Mouse (Mus musculus) bone marrow, adult 2 months (tissue): Measurements from ENCODE around the gene Pdhb. TPM values are rescaled to one million over a fixed set of nuclear protein-coding genes. Genes with fewer than 3 reads are reported as not detected.
A peak's percentile ranks its signal among the peaks of the same experiment; 100 is the strongest.
"Not testable (repeated sequence)": the region's sequence is repeated elsewhere in the genome, so short reads cannot be mapped to it uniquely, and the experiment has no call there.

Experiments
- H3K27ac ChIP-seq: fragments of 200-500 bp; 2 replicates; pipeline ENCODE4 v1.5.1; 2012; ENCODE audit warnings: low read depth, mild to moderate bottlenecking, control low read depth, inconsistent platforms, low read length; ENCODE audit not compliant: control insufficient read depth, poor library complexity, insufficient read depth
- H3K4me1 ChIP-seq: fragments of 200-500 bp; 2 replicates; pipeline ENCODE4 v1.6.1; 2011; ENCODE audit warnings: low read length; ENCODE audit not compliant: control insufficient read depth, insufficient read depth
- H3K4me3 ChIP-seq: fragments of 200-500 bp; replicated peaks from 2 replicates; pipeline ENCODE3; 2011; ENCODE audit warnings: mild to moderate bottlenecking, low read depth, low read length, control low read depth; ENCODE audit not compliant: control insufficient read depth
- CTCF ChIP-seq: fragments of 200-500 bp; IDR thresholded peaks from 2 replicates; pipeline ENCODE4 v1.5.1; 2011; ENCODE audit warnings: low read length, control low read depth; ENCODE audit not compliant: control insufficient read depth, insufficient read depth
- POLR2A ChIP-seq: fragments of 200-500 bp; IDR thresholded peaks from 2 replicates; pipeline ENCODE4 v1.6.1; 2011; ENCODE audit warnings: low read depth, mild to moderate bottlenecking, control low read depth, low read length, borderline replicate concordance; ENCODE audit not compliant: control insufficient read depth
- WGBS: fragments of 180-500 bp; shearing (Covaris S2); methylation state at CpG from one replicate; pipeline ENCODE4 v1.1.7; 2018; 5-methylcytosine and 5-hydroxymethylcytosine counted together
- polyA plus RNA-seq: library from polyadenylated mRNA; stranded (reverse); fragments of >200 nt; gene quantifications from 2 replicates; pipeline ENCODE4 v1.2.4, GENCODE M21; 2011; ENCODE audit warnings: low replicate concordance; ENCODE audit not compliant: missing spikeins, insufficient read depth, insufficient read length

Gene Pdhb
- polyA plus RNA-seq, 1 experiment, result 77.9 TPM

DNA sequence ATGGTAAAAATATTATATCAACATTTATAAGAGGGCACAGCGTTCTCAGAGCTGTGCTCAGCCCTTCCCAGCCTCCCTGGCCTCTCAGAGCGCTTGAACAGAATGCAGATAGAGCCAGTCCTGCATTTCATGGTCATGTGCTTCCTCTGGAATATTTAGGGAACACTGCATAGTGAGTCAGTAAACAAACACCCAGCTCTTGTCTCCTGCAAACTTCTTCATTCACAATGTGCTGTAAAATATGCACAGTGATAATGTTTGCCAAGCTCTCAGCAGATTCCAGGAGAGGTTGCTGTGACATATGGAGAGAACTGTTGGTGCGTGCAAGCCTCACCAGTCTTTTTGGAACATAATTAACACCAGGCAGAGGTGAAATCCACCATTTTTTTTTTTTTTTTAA lies 37.7 kb downstream of the Pdhb start:
- WGBS, result 89% methylated on average over 3 of the region's 3 CpGs
- TF ChIP-seq CTCF, result no peak
- no peak for TF ChIP-seq POLR2A
- Histone ChIP-seq H3K27ac (no peak overlapping the region), H3K4me1 (peaks cover 6% of the 10 kb centered on the region; the same call in 1 of the 2 replicates), H3K4me3 (no peak overlapping the region)

- Histone ChIP-seq H3K4me1 (peaks cover 6% of the 10 kb centered on the region; the same call in 1 of the 2 replicates), H3K27ac (no peak overlapping the region)
- 63% methylated on average over 2 of the region's 2 CpGs for WGBS
These were observed 38.6 kb downstream of the Pdhb start for GRCm38 (mm10) chr14:8134234-8134633.

GRCm38 (mm10) chr14:8132789-8133188 lies 40.0 kb downstream of the Pdhb start:
- H3K4me3 ChIP-seq, result no peak overlapping the region
- 23% methylated on average over 8 of the region's 8 CpGs for WGBS
- TF ChIP-seq POLR2A (no peak), CTCF (no peak)
- peak overlapping the region; percentile 29; the same call in 1 of the 2 replicates for H3K27ac ChIP-seq
- H3K4me1 ChIP-seq, result peaks cover 6% of the 10 kb centered on the region; the same call in 1 of the 2 replicates

More at GRCm38 (mm10) chr14:8134234-8134633, 38.6 kb downstream of the Pdhb start:
- no peak overlapping the region for H3K4me3 ChIP-seq
- TF ChIP-seq CTCF, result no peak
- no peak for TF ChIP-seq POLR2A

DNA sequence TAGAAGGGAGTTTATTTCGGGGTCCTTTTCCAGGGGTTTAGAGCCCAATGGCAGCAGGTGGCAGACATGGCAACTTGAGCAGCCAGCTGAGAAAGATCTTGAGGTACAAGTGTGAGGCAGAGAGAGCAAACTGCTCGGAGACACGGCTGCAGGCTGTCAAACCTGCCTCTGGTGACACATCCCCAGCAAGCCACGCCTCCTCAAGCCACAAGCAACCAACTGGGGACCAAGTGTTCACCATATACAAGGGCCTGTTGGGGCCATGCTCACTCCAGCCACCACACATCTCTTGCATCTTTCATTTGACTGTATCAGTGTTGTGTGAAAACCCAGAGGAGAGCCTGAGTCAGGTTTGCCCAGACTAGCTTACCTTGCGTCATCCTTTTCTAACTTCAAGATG lies 44.9 kb downstream of the Pdhb start:
- TF ChIP-seq POLR2A (no peak), CTCF (no peak)
- no peak overlapping the region for H3K4me3 ChIP-seq
- H3K27ac ChIP-seq, result no peak overlapping the region
- H3K4me1 ChIP-seq, result peaks cover 3% of the 10 kb centered on the region; the same call in 1 of the 2 replicates
- WGBS, result 78% methylated on average over 5 of the region's 5 CpGs

GRCm38 (mm10) chr14:8124046-8124881 lies 48.6 kb downstream of the Pdhb start:
- WGBS, result 83% methylated on average over 7 of the region's 7 CpGs
- Histone ChIP-seq H3K4me1 (no peaks in the 10 kb centered on the region; the same call in 1 of the 2 replicates), H3K27ac (no peak overlapping the region), H3K4me3 (no peak overlapping the region)
- TF ChIP-seq CTCF (no peak), POLR2A (no peak)

GRCm38 (mm10) chr14:8123611-8124010 lies 49.2 kb downstream of the Pdhb start:
- H3K4me3 ChIP-seq, H3K27ac ChIP-seq, H3K4me1 ChIP-seq: not testable (repeated sequence)
- 93% methylated on average over 10 of the region's 10 CpGs for WGBS

GRCm38 (mm10) chr14:8123141-8123540 lies 49.7 kb downstream of the Pdhb start:
- TF ChIP-seq POLR2A (no peak), CTCF (no peak)
- Histone ChIP-seq H3K27ac (no peak overlapping the region), H3K4me1 (no peaks in the 10 kb centered on the region), H3K4me3 (no peak overlapping the region)
- WGBS, result 86% methylated on average over 7 of the region's 7 CpGs

DNA sequence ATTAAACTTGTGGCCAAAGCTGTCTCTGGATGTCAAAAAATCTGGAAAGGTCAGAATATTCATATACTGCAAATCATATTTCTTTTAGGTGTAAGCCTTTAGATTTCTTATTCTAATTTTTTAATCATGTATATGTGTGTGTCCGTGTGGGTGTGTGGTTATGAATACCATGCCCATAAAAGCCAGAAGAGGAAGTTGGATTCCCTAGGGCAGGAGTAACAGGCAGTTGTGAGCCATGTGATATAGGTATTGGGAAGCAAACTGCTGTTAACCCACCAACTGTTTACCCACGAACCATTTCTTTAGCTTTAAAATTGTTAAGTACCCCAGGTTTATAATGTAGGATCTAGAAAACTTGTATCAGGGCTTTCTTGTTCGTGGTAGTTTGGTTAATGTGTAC lies 52.9 kb downstream of the Pdhb start:
- Histone ChIP-seq H3K27ac (no peak overlapping the region), H3K4me1 (peaks cover 3% of the 10 kb centered on the region; the same call in 1 of the 2 replicates), H3K4me3 (no peak overlapping the region)
- TF ChIP-seq CTCF, result no peak
- no peak for TF ChIP-seq POLR2A
- WGBS, result 33% methylated on average over 3 of the region's 3 CpGs
